Mouse (Mus musculus) fibroblast of lung, adult 2 months (primary cell): ENCODE measurements around the gene Cdc26.

Source experiments
- DNase-seq: peaks from one replicate; pipeline ENCODE4 v3.0.0-alpha.2; 2011; ENCODE audit warnings: low read depth

Cdc26 gene

GRCm38 (mm10) chr4:62408601-62409282 is at the start of gene Cdc26, which contains the start of gene Prpf4:
Cdc26 (minus strand) TSS chr4:62408642.
Prpf4 (plus strand) TSS chr4:62408797.
- DNase-seq, result peak; percentile 96

DNA sequence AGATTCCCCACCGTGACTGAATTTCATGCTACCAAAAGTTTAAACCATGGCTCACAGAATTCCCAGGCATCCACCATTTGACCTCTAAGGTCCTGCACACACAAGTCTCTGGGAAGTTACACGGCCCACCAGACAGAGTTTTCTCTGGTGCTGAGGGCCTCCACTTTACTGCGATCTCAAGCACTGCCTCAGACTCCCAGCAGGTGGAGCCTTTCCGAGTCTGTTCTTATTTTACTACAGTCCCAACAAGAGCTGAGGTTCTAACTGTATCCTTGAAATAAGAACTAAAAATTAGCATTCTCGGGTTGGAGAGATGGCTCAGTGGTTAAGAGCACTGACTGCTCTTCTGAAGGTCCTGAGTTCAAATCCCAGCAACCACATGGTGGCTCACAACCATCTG is 46.6 kb upstream of the Cdc26 start:
- DNase-seq, result no peak

GRCm38 (mm10) chr4:62440986-62441385 is 32.5 kb upstream of the Cdc26 start:
- DNase-seq, result no peak

- DNase-seq, result no peak
Measured at GRCm38 (mm10) chr4:62440544-62440943, 32.1 kb upstream of the Cdc26 start.

- DNase-seq, result no peak
Measured at GRCm38 (mm10) chr4:62439793-62440192, 31.4 kb upstream of the Cdc26 start.

DNA sequence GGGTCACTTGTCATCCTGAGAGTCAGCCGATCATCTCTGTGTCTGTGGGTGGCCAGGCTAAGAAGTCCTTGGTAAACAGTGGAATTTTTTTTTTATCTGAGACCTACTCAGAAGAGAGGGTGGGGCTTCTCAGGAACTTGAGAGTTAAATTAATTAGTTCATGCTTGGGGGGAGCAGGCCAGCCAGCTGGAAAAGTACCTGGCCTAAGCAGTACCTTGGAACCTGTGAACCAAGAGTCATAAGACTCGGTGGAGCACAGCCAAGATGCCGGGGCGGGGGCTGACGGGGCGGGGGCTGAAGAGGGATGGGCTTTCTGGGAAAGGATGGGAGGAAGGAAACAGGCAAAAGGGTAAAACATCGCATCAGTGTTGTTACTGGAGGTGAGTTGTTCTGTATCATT is 29.4 kb upstream of the Cdc26 start:
- DNase-seq, result no peak

DNA sequence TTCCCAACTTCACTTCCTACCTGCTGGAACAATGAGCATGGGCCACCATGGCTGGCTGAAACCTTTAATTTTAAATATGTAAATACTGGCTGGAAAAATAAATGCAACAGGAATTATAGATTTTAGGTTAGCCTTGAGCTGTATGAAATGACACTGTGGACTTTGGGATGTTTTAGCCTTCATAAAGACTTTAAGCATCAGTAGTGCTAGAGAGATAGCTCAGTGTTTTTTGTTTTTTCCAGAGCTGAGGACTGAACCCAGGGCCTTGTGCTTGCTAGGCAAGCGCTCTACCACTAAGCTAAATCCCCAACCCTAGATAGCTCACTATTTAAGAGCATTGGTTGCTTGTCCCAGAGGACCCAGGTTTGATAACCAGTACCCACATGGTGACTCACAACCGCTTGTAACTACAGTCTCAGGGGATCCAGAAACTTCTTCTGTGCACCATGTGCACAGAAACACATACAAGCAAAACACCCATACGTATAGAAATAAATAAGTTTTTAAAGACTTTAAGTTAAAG is 28.9 kb upstream of the Cdc26 start:
- no peak for DNase-seq

DNA sequence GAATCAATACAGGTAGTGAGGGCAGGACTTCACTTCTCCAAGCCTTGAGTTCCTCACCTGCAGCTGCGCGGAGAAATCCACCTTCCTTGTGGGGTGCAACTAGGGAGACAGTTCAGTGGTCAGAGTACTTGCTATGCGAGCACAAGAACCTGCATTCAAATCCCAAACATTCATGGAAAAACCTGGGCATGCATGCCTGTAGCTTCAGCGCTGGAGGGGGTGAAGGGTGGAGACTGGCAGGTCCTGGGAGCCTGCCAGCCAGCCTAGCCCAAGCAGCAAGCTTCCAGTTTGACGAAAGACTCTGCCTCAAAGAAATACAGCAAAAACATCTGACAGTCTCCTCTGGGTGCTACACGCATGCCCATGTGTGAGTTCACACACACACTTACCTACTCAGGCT is 26.6 kb upstream of the Cdc26 start, which contains the start of gene Rnf183:
Rnf183 (minus strand) TSS at position 172 of the 400 bp plus-strand sequence.
- DNase-seq, result no peak

DNA sequence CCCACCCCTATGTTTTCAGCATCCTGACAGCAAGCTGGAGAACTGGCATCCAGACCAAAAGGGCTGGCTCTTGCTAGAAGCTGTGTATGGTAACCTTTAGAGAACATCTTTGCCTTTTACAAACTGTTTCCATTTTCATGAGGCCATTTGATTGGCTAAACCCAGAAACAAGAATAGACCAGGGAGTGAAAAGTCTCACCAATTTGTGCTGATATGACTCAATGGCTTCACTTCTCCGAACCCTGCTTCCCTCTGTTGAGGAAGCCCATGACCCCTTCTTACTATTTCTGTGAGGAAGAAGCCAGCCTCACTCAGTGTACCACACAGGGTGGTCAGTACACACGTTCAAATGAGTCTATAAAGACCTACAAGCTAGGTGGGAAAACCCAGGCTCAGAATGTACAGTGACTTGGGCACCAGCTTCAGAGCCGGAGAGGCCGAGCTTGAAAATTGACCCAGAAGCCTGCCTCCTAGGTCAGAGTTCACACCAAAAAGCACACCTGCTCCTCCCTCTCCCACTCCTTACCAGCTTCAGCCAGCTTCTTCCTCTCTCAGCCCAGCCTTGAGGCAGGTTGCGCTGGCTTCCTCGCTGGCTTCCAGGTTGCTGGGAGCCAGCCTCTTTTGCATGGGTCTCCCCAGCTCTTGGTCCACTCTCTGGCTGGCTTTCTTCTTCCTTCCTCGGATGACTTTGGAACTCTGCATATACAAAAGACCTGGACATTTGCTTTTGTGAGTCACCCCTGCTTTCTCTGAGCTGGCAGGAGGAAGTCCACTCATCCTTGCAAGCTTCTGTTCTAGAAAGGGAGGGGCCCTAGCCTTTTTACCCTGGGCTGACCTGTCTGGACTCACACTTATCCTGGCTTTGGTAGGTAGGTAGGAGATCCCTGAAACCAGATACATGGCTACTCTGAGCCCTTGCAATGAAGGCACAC is 25.8 kb upstream of the Cdc26 start:
- DNase-seq, result no peak

- no peak for DNase-seq
Measured at GRCm38 (mm10) chr4:62431522-62431921, 23.1 kb upstream of the Cdc26 start.

- no peak for DNase-seq
Measured at GRCm38 (mm10) chr4:62430678-62431077, 22.2 kb upstream of the Cdc26 start.

DNA sequence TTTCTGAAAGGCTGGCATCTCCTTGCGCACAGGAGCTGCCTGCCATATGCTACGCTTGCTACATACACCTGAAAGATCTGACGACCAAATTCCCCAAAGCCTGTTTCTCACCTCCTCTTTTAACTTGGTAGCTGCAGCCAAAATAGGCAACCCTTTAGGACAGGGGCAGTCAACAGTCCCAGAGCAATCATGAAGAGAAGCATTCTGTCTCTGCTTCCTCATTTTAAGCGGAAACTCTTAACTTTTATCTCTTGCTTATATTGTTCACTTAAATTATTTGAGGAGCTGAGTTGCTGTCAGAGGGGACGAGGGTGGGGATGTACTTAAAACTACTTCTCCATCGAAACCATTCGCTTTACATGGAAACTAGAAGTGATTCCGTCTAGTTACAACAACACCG is 21.2 kb upstream of the Cdc26 start:
- DNase-seq, result no peak

- DNase-seq, result no peak
Measured at GRCm38 (mm10) chr4:62427978-62428758, 19.7 kb upstream of the Cdc26 start.

- no peak for DNase-seq
Measured at GRCm38 (mm10) chr4:62425891-62426290, 17.4 kb upstream of the Cdc26 start.

DNA sequence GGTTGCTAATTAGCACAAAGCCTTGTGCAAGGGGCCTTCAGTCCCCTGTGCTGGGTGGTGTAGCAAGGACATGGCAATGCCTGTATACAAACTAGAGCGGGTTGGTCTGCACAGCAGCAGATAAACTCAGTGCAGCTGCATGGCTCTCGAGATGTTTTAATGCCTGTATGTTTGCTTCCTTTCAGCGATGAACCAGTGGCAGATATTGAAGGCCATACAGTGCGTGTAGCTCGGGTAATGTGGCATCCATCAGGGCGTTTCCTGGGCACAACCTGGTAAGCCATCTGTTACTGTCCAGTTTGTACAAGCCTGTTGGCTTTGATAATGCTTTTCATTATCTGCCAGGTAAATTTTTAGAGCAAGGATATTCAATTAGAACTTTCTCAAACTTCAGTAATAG is 10.6 kb upstream of the Cdc26 start:
- DNase-seq, result no peak

- DNase-seq, result no peak
Measured at GRCm38 (mm10) chr4:62418448-62418847, 10.0 kb upstream of the Cdc26 start.

GRCm38 (mm10) chr4:62411606-62412005 is 3.2 kb upstream of the Cdc26 start:
- DNase-seq, result no peak

DNA sequence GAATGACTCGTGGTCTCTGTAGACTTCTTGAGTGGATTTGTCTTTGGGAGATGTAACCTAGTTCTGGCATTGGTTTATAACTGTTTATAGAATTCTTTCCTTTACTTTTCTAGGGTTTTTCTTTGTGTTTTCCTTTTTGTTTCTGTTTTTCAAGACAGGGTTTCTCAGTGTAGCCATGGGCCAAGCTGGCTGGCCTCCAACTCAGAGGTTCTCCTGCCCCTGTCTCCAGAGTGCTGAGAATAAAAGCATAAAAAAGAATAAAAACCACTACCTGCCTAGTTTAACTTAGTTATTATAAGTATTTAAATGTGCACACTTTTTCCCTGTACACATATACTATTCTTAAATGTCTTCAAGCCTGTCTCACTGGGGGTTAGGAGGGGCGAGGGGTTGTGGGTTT is 1.9 kb upstream of the Cdc26 start:
- DNase-seq, result no peak

DNA sequence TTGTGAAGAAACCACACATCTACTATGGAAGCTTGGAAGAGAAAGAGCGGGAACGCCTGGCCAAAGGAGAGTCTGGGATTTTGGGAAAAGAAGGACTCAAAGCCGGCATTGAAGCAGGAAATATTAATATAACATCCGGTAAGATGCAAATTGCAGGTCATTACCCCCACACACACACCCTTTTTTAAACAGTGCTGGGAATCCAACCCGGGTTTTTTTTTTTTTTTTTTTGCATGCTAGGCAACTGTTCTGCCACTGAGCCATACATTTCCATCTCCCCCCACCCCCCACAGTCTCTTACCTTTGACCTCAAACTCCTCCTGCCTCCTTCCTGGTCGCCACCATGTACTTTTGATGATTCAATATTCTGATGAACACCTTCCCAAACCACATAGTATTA is 1.2 kb upstream of the Cdc26 start:
- DNase-seq, result no peak

- peak; percentile 58 for DNase-seq
Measured at GRCm38 (mm10) chr4:62407730-62408582, 486 bp downstream of the Cdc26 start.

DNA sequence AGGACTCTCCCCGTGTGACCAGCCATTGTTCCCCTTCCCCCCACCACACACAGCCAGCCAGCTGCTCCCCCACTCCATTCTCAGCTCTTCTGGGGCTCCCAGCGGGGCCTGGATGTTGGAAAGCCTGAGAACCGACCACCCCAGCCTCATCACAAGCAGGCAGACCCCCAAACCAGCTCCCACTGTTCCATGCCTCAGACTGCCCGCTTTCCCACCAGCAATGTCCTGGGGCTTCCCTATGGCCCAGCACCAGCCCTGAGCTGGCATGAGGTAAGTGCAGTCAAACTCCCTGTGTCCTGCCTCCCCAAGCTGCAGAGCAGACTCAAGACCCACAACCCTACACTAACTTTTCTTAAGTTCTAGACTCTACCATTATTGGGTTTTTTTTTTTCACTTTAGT is 2.3 kb downstream of the Cdc26 start:
- no peak for DNase-seq
